Mouse (Mus musculus) hindbrain, embryonic 16.5 days (tissue): ENCODE results near the gene March1. TPM values are rescaled to one million over a fixed set of nuclear protein-coding genes. Genes with fewer than 3 reads are reported as not detected.
"Not testable (repeated sequence)": the region's sequence is repeated elsewhere in the genome, so short reads cannot be mapped to it uniquely, and the experiment has no call there.

ENCODE experiments used
- ATAC-seq: fragments of 200-750 bp; cut with Nextera tagmentation; 2 replicates; pipeline ENCODE4 v1.8.0; 2017; ENCODE audit warnings: moderate TSS enrichment, moderate library complexity
- H3K27ac ChIP-seq: fragments of 300-500 bp; sonication (generic); 2 replicates; pipeline ENCODE4 v1.5.1; 2014; ENCODE audit warnings: low read depth, mild to moderate bottlenecking, control low read depth, low read length, moderate library complexity
- H3K27me3 ChIP-seq: fragments of 300-500 bp; sonication (generic); replicated peaks from 2 replicates; pipeline ENCODE4 v1.6.1; 2014; ENCODE audit warnings: low read length; ENCODE audit not compliant: control insufficient read depth, insufficient read depth
- H3K36me3 ChIP-seq: fragments of 300-500 bp; sonication (generic); 2 replicates; pipeline ENCODE4 v1.6.1; 2014; ENCODE audit warnings: mild to moderate bottlenecking, low read length, moderate library complexity, mixed read lengths; ENCODE audit not compliant: control insufficient read depth, insufficient read depth
- H3K4me1 ChIP-seq: fragments of 300-500 bp; sonication (generic); 2 replicates; pipeline ENCODE4 v1.6.1; 2014; ENCODE audit warnings: low read depth, low read length; ENCODE audit not compliant: control insufficient read depth, insufficient read depth
- H3K4me2 ChIP-seq: fragments of 300-500 bp; sonication (generic); 2 replicates; pipeline ENCODE4 v1.6.1; 2014; ENCODE audit warnings: mild to moderate bottlenecking, low read length, control low read depth, moderate library complexity
- H3K4me3 ChIP-seq: fragments of 300-500 bp; sonication (generic); 2 replicates; pipeline ENCODE4 v1.5.1; 2014; ENCODE audit warnings: mild to moderate bottlenecking, low read length, control low read depth, moderate library complexity
- H3K9ac ChIP-seq: fragments of 300-500 bp; sonication (generic); 2 replicates; pipeline ENCODE4 v1.6.1; 2014; ENCODE audit warnings: low read depth, mild to moderate bottlenecking, control low read depth, low read length, moderate library complexity
- H3K9me3 ChIP-seq: fragments of 300-500 bp; sonication (generic); 2 replicates; pipeline ENCODE4 v1.6.1; 2014; ENCODE audit warnings: mild to moderate bottlenecking, low read length, moderate library complexity; ENCODE audit not compliant: control insufficient read depth
- WGBS: fragments of 180-500 bp; shearing (Covaris S2); extraction: QIAGEN DNeasy Blood & Tissue Kit; methylation state at CpG from one replicate; pipeline ENCODE4 v1.1.7; 2014; 5-methylcytosine and 5-hydroxymethylcytosine counted together
- polyA plus RNA-seq: library from polyadenylated mRNA; unstranded; fragments of >200 nt; fragmentation: Nextera tagmentation; extraction: Ambion mirVana; gene quantifications from 2 replicates; pipeline ENCODE4 v1.2.1, GENCODE M21; 2015

March1 gene
- polyA plus RNA-seq, 1 experiment from 2014 or later = 45.6 TPM

GRCm38 (mm10) chr8:66386008-66386407 is 768.3 kb downstream of the March1 start:
- no peak overlapping the region for H3K9ac ChIP-seq

GRCm38 (mm10) chr8:66388693-66389092 is 771.0 kb downstream of the March1 start:
- H3K27ac ChIP-seq = no peak overlapping the region
- no peaks in the 10 kb centered on the region for H3K36me3 ChIP-seq
- H3K4me2 ChIP-seq = no peak overlapping the region
- no peak for ATAC-seq
- H3K4me3 ChIP-seq = no peak overlapping the region
- H3K4me1 ChIP-seq = no peaks in the 10 kb centered on the region
- 77% methylated on average over 2 of the region's 2 CpGs for WGBS
- no peak overlapping the region for H3K9ac ChIP-seq
- no peaks in the 10 kb centered on the region for H3K9me3 ChIP-seq
- H3K27me3 ChIP-seq = no peaks in the 10 kb centered on the region

More at GRCm38 (mm10) chr8:66386008-66386407, 768.3 kb downstream of the March1 start:
- H3K4me1 ChIP-seq = no peaks in the 10 kb centered on the region
- H3K4me3 ChIP-seq = no peak overlapping the region
- no peaks in the 10 kb centered on the region for H3K36me3 ChIP-seq
- no peak overlapping the region for H3K4me2 ChIP-seq
- no peak overlapping the region for H3K27ac ChIP-seq
- H3K9me3 ChIP-seq = peaks cover 2% of the 10 kb centered on the region; the same call in 1 of the 2 replicates
- ATAC-seq = no peak
- no peaks in the 10 kb centered on the region for H3K27me3 ChIP-seq

- no peak overlapping the region for H3K4me2 ChIP-seq
- no peak overlapping the region for H3K4me3 ChIP-seq
- H3K27ac ChIP-seq = no peak overlapping the region
- ATAC-seq = no peak
- 91% methylated on average over 5 of the region's 5 CpGs for WGBS
- H3K36me3 ChIP-seq = no peaks in the 10 kb centered on the region
- H3K4me1 ChIP-seq = no peaks in the 10 kb centered on the region
- no peaks in the 10 kb centered on the region for H3K9me3 ChIP-seq
- H3K9ac ChIP-seq = no peak overlapping the region
- H3K27me3 ChIP-seq = no peaks in the 10 kb centered on the region
Observed at GRCm38 (mm10) chr8:66391554-66391953, 773.9 kb downstream of the March1 start.

- no peak overlapping the region for H3K27ac ChIP-seq
- ATAC-seq = no peak
- H3K9ac ChIP-seq = no peak overlapping the region
- H3K36me3 ChIP-seq = no peaks in the 10 kb centered on the region
- H3K4me3 ChIP-seq = no peak overlapping the region
- H3K4me2 ChIP-seq = no peak overlapping the region
- no peaks in the 10 kb centered on the region for H3K4me1 ChIP-seq
- no peaks in the 10 kb centered on the region for H3K27me3 ChIP-seq
- no peaks in the 10 kb centered on the region for H3K9me3 ChIP-seq
Observed at GRCm38 (mm10) chr8:66392900-66393299, 775.2 kb downstream of the March1 start.

- Histone ChIP-seq H3K4me3 (no peak overlapping the region), H3K9me3 (no peaks in the 10 kb centered on the region), H3K27ac (no peak overlapping the region), H3K4me2 (no peak overlapping the region), H3K36me3 (no peaks in the 10 kb centered on the region), H3K27me3 (no peaks in the 10 kb centered on the region), H3K4me1 (no peaks in the 10 kb centered on the region), H3K9ac (no peak overlapping the region)
- ATAC-seq = no peak
- WGBS = 77% methylated on average over 3 of the region's 3 CpGs
Observed at GRCm38 (mm10) chr8:66394148-66394547, 776.4 kb downstream of the March1 start.

GRCm38 (mm10) chr8:66397811-66398210 is 780.1 kb downstream of the March1 start:
- no peak overlapping the region for H3K27ac ChIP-seq
- no peak for ATAC-seq
- no peak overlapping the region for H3K4me2 ChIP-seq
- H3K4me3 ChIP-seq = no peak overlapping the region
- no peaks in the 10 kb centered on the region for H3K9me3 ChIP-seq
- no peak overlapping the region for H3K9ac ChIP-seq
- H3K4me1 ChIP-seq = no peaks in the 10 kb centered on the region
- H3K27me3 ChIP-seq = no peaks in the 10 kb centered on the region
- H3K36me3 ChIP-seq = no peaks in the 10 kb centered on the region

- WGBS = 79% methylated on average over 1 of the region's 1 CpGs
- Histone ChIP-seq H3K27me3 (no peaks in the 10 kb centered on the region), H3K36me3 (no peaks in the 10 kb centered on the region), H3K4me3 (no peak overlapping the region), H3K27ac (no peak overlapping the region), H3K4me1 (no peaks in the 10 kb centered on the region), H3K4me2 (no peak overlapping the region), H3K9me3 (no peaks in the 10 kb centered on the region), H3K9ac (no peak overlapping the region)
- ATAC-seq = no peak
Observed at GRCm38 (mm10) chr8:66400050-66400449, 782.4 kb downstream of the March1 start.

- WGBS = 76% methylated on average over 2 of the region's 2 CpGs
- H3K36me3 ChIP-seq = no peaks in the 10 kb centered on the region
- no peaks in the 10 kb centered on the region for H3K4me1 ChIP-seq
- H3K4me2 ChIP-seq = no peak overlapping the region
- H3K9ac ChIP-seq = no peak overlapping the region
- no peak for ATAC-seq
- H3K9me3 ChIP-seq = no peaks in the 10 kb centered on the region
- no peak overlapping the region for H3K27ac ChIP-seq
- H3K4me3 ChIP-seq = no peak overlapping the region
- no peaks in the 10 kb centered on the region for H3K27me3 ChIP-seq
Observed at GRCm38 (mm10) chr8:66404711-66405414, 787.2 kb downstream of the March1 start.

- 58% methylated on average over 4 of the region's 4 CpGs for WGBS
- H3K4me2 ChIP-seq, H3K4me1 ChIP-seq: not testable (repeated sequence)
Observed at GRCm38 (mm10) chr8:66405796-66406195, 788.1 kb downstream of the March1 start.

More at GRCm38 (mm10) chr8:66405796-66406195, 788.1 kb downstream of the March1 start:
- H3K9ac ChIP-seq, H3K27ac ChIP-seq, H3K36me3 ChIP-seq, H3K9me3 ChIP-seq, ATAC-seq, H3K27me3 ChIP-seq, H3K4me3 ChIP-seq: not testable (repeated sequence)
